Mouse (Mus musculus): ENCODE data around the gene Cdkn2d.
"Not testable (repeated sequence)": the region's sequence is repeated elsewhere in the genome, so short reads cannot be mapped to it uniquely, and the experiment has no call there.

Cdkn2d gene

GRCm38 (mm10) chr9:21275013-21275710 is 16.0 kb downstream of the Cdkn2d start:
- DNase-seq (ENCODE audit: low read depth, low spot score) = no peak

GRCm38 (mm10) chr9:21274336-21274735 is 16.9 kb downstream of the Cdkn2d start:
- DNase-seq (ENCODE audit: low read depth, low spot score) = no peak

GRCm38 (mm10) chr9:21273520-21274228 is 17.5 kb downstream of the Cdkn2d start:
- no peak for DNase-seq (ENCODE audit: low read depth, low spot score)

GRCm38 (mm10) chr9:21273094-21273493 is 18.1 kb downstream of the Cdkn2d start:
- DNase-seq (ENCODE audit: low read depth, low spot score) = no peak

- no peak for DNase-seq (ENCODE audit: low read depth, low spot score)
Observed at GRCm38 (mm10) chr9:21272391-21272790, 18.8 kb downstream of the Cdkn2d start.

GRCm38 (mm10) chr9:21269590-21269989 is 21.6 kb downstream of the Cdkn2d start:
- not testable (repeated sequence) for DNase-seq (ENCODE audit: low read depth, low spot score)

GRCm38 (mm10) chr9:21268305-21268704 is 22.9 kb downstream of the Cdkn2d start:
- DNase-seq (ENCODE audit: low read depth, low spot score) = no peak

GRCm38 (mm10) chr9:21266889-21267288 is 24.3 kb downstream of the Cdkn2d start:
- no peak for DNase-seq (ENCODE audit: low read depth, low spot score)

- DNase-seq (ENCODE audit: low read depth, low spot score) = no peak
Observed at GRCm38 (mm10) chr9:21265611-21266010, 25.6 kb downstream of the Cdkn2d start.

- peak; percentile 93 for DNase-seq (ENCODE audit: low read depth, low spot score)
Observed at GRCm38 (mm10) chr9:21265000-21265561, 26.1 kb downstream of the Cdkn2d start, which contains the start of gene Atg4d. Atg4d (plus strand) TSS chr9:21265293.

- no peak for DNase-seq (ENCODE audit: low read depth, low spot score)
Observed at GRCm38 (mm10) chr9:21264272-21264999, 26.8 kb downstream of the Cdkn2d start.

GRCm38 (mm10) chr9:21261831-21262230 is 29.4 kb downstream of the Cdkn2d start:
- no peak for DNase-seq (ENCODE audit: low read depth, low spot score)

GRCm38 (mm10) chr9:21260491-21261040 is 30.6 kb downstream of the Cdkn2d start:
- no peak for DNase-seq (ENCODE audit: low read depth, low spot score)

- DNase-seq (ENCODE audit: low read depth, low spot score) = not testable (repeated sequence)
Observed at GRCm38 (mm10) chr9:21256349-21256748, 34.9 kb downstream of the Cdkn2d start.

- no peak for DNase-seq (ENCODE audit: low read depth, low spot score)
Observed at GRCm38 (mm10) chr9:21254690-21255089, 36.5 kb downstream of the Cdkn2d start.

GRCm38 (mm10) chr9:21251116-21251735 is 40.0 kb downstream of the Cdkn2d start:
- DNase-seq (ENCODE audit: low read depth, low spot score) = no peak

GRCm38 (mm10) chr9:21250509-21250908 is 40.7 kb downstream of the Cdkn2d start:
- DNase-seq (ENCODE audit: low read depth, low spot score) = no peak

GRCm38 (mm10) chr9:21249629-21250508 is 41.3 kb downstream of the Cdkn2d start:
- no peak for DNase-seq (ENCODE audit: low read depth, low spot score)

- DNase-seq (ENCODE audit: low read depth, low spot score) = no peak
Observed at GRCm38 (mm10) chr9:21248326-21248725, 42.9 kb downstream of the Cdkn2d start, which contains the start of gene S1pr5. S1pr5 (minus strand) TSS chr9:21248443.

- no peak for DNase-seq (ENCODE audit: low read depth, low spot score)
Observed at GRCm38 (mm10) chr9:21246342-21246741, 44.9 kb downstream of the Cdkn2d start.

Data from A20 (cell line).